Mouse (Mus musculus) spleen, postnatal 14 days (tissue): ENCODE measurements at regions not wholly inside any gene's neighbourhood (a gene's known extent, or its start where the extent isn't known, plus 50 kb on each side); places are given as distances from the start of the nearest gene placed in this dataset.

Source experiments
- DNase-seq, 2 experiments: peaks; one replicate each; pipeline ENCODE4 v3.0.0; 2021 to 2022; ENCODE audit warnings: low spot score in 2 of 2

GRCm38 (mm10) chr4:137101169-137101568 lies 52.6 kb upstream of the Zbtb40 start:
- DNase-seq: no peak

- DNase-seq: no peak
These were observed 52.2 kb upstream of the Zbtb40 start for GRCm38 (mm10) chr4:137100756-137101155.
